Mouse (Mus musculus): ENCODE results near the gene Eva1b. TPM values are rescaled to one million over a fixed set of nuclear protein-coding genes. Genes with fewer than 3 reads are reported as not detected.
"Not testable (repeated sequence)": the region's sequence is repeated elsewhere in the genome, so short reads cannot be mapped to it uniquely, and the experiment has no call there.

Eva1b gene
- polyA plus RNA-seq, 1 experiment: 9.0 TPM

- Histone ChIP-seq H3K4me1 (ENCODE audit: control insufficient read depth, insufficient read depth, low read length) (no peaks in the 10 kb centered on the region), H3K4me3 (replicated peaks; ENCODE audit: insufficient read depth, low read depth, low read length) (no peak overlapping the region), H3K27me3 (ENCODE audit: control insufficient read depth, insufficient read depth, low read length) (no peaks in the 10 kb centered on the region), H3K27ac (ENCODE audit: insufficient read depth, low read length) (no peak overlapping the region)
- DNase-seq: no peak
- 82% methylated on average over 5 of the region's 5 CpGs for WGBS
- TF ChIP-seq CTCF (IDR thresholded peaks at IDR 0.05; ENCODE audit: borderline replicate concordance, insufficient read depth, low read depth, low read length): no peak
- TF ChIP-seq POLR2A (IDR thresholded peaks at IDR 0.05; ENCODE audit: borderline replicate concordance, insufficient read depth, low read length): no peak
Measured at GRCm38 (mm10) chr4:126173800-126174199, 26.3 kb downstream of the Eva1b start.

- peak in 1 of 2 experiments; percentile 1 for DNase-seq
- H3K4me1 ChIP-seq (ENCODE audit: control insufficient read depth, insufficient read depth, low read length); H3K27me3 ChIP-seq (ENCODE audit: control insufficient read depth, insufficient read depth, low read length); H3K4me3 ChIP-seq (replicated peaks; ENCODE audit: insufficient read depth, low read depth, low read length); H3K27ac ChIP-seq (ENCODE audit: insufficient read depth, low read length): not testable (repeated sequence)
- WGBS: 92% methylated on average over 7 of the region's 7 CpGs
Measured at GRCm38 (mm10) chr4:126175980-126176379, 28.4 kb downstream of the Eva1b start.

- H3K27me3 ChIP-seq (ENCODE audit: control insufficient read depth, insufficient read depth, low read length): no peaks in the 10 kb centered on the region
- DNase-seq: peak; percentile 53 to 62
- no peak overlapping the region for H3K27ac ChIP-seq (ENCODE audit: insufficient read depth, low read length)
- whole genome bisulfite sequencing: 43% methylated on average over 7 of the region's 7 CpGs
- peaks cover 2% of the 10 kb centered on the region; the same call in 1 of the 2 replicates for H3K4me1 ChIP-seq (ENCODE audit: control insufficient read depth, insufficient read depth, low read length)
- H3K4me3 ChIP-seq (replicated peaks; ENCODE audit: insufficient read depth, low read depth, low read length): no peak overlapping the region
- TF ChIP-seq CTCF (IDR thresholded peaks at IDR 0.05; ENCODE audit: borderline replicate concordance, insufficient read depth, low read depth, low read length) (peak; percentile 96), POLR2A (IDR thresholded peaks at IDR 0.05; ENCODE audit: borderline replicate concordance, insufficient read depth, low read length) (no peak)
Measured at GRCm38 (mm10) chr4:126181170-126181957, 33.8 kb downstream of the Eva1b start.

GRCm38 (mm10) chr4:126183034-126183433 is 35.5 kb downstream of the Eva1b start:
- Histone ChIP-seq H3K4me3 (replicated peaks; ENCODE audit: insufficient read depth, low read depth, low read length) (no peak overlapping the region), H3K27me3 (ENCODE audit: control insufficient read depth, insufficient read depth, low read length) (no peaks in the 10 kb centered on the region), H3K4me1 (ENCODE audit: control insufficient read depth, insufficient read depth, low read length) (peaks cover 2% of the 10 kb centered on the region; the same call in 1 of the 2 replicates), H3K27ac (ENCODE audit: insufficient read depth, low read length) (no peak overlapping the region)
- TF ChIP-seq CTCF (IDR thresholded peaks at IDR 0.05; ENCODE audit: borderline replicate concordance, insufficient read depth, low read depth, low read length) (no peak), POLR2A (IDR thresholded peaks at IDR 0.05; ENCODE audit: borderline replicate concordance, insufficient read depth, low read length) (no peak)
- no peak for DNase-seq
- WGBS: 55% methylated on average over 5 of the region's 5 CpGs

- TF ChIP-seq POLR2A (IDR thresholded peaks at IDR 0.05; ENCODE audit: borderline replicate concordance, insufficient read depth, low read length) (no peak), CTCF (IDR thresholded peaks at IDR 0.05; ENCODE audit: borderline replicate concordance, insufficient read depth, low read depth, low read length) (no peak)
- peaks cover 2% of the 10 kb centered on the region; the same call in 1 of the 2 replicates for H3K4me1 ChIP-seq (ENCODE audit: control insufficient read depth, insufficient read depth, low read length)
- WGBS: 70% methylated on average over 3 of the region's 3 CpGs
- H3K27ac ChIP-seq (ENCODE audit: insufficient read depth, low read length): no peak overlapping the region
- no peaks in the 10 kb centered on the region for H3K27me3 ChIP-seq (ENCODE audit: control insufficient read depth, insufficient read depth, low read length)
- no peak overlapping the region for H3K4me3 ChIP-seq (replicated peaks; ENCODE audit: insufficient read depth, low read depth, low read length)
- DNase-seq: no peak
Measured at GRCm38 (mm10) chr4:126187096-126187495, 39.6 kb downstream of the Eva1b start.

GRCm38 (mm10) chr4:126190636-126191035 is 43.1 kb downstream of the Eva1b start:
- DNase-seq: no peak
- H3K4me3 ChIP-seq (replicated peaks; ENCODE audit: insufficient read depth, low read depth, low read length): no peak overlapping the region
- WGBS: 85% methylated on average over 2 of the region's 2 CpGs

GRCm38 (mm10) chr4:126194216-126194615 is 46.7 kb downstream of the Eva1b start:
- Histone ChIP-seq H3K4me3 (replicated peaks; ENCODE audit: insufficient read depth, low read depth, low read length) (no peak overlapping the region), H3K27ac (ENCODE audit: insufficient read depth, low read length) (no peak overlapping the region), H3K27me3 (ENCODE audit: control insufficient read depth, insufficient read depth, low read length) (no peaks in the 10 kb centered on the region), H3K4me1 (ENCODE audit: control insufficient read depth, insufficient read depth, low read length) (no peaks in the 10 kb centered on the region)
- no peak for TF ChIP-seq CTCF (IDR thresholded peaks at IDR 0.05; ENCODE audit: borderline replicate concordance, insufficient read depth, low read depth, low read length)
- no peak for TF ChIP-seq POLR2A (IDR thresholded peaks at IDR 0.05; ENCODE audit: borderline replicate concordance, insufficient read depth, low read length)
- no peak for DNase-seq

More at GRCm38 (mm10) chr4:126190636-126191035, 43.1 kb downstream of the Eva1b start:
- Histone ChIP-seq H3K27ac (ENCODE audit: insufficient read depth, low read length) (no peak overlapping the region), H3K4me1 (ENCODE audit: control insufficient read depth, insufficient read depth, low read length) (no peaks in the 10 kb centered on the region; the same call in 1 of the 2 replicates), H3K27me3 (ENCODE audit: control insufficient read depth, insufficient read depth, low read length) (no peaks in the 10 kb centered on the region)
- TF ChIP-seq CTCF (IDR thresholded peaks at IDR 0.05; ENCODE audit: borderline replicate concordance, insufficient read depth, low read depth, low read length): no peak
- TF ChIP-seq POLR2A (IDR thresholded peaks at IDR 0.05; ENCODE audit: borderline replicate concordance, insufficient read depth, low read length): no peak

- Histone ChIP-seq H3K27me3 (ENCODE audit: control insufficient read depth, insufficient read depth, low read length) (no peaks in the 10 kb centered on the region), H3K27ac (ENCODE audit: insufficient read depth, low read length) (no peak overlapping the region), H3K4me3 (replicated peaks; ENCODE audit: insufficient read depth, low read depth, low read length) (no peak overlapping the region), H3K4me1 (ENCODE audit: control insufficient read depth, insufficient read depth, low read length) (peaks cover 3% of the 10 kb centered on the region)
- 82% methylated on average over 4 of the region's 4 CpGs for WGBS
- DNase-seq: no peak
- TF ChIP-seq POLR2A (IDR thresholded peaks at IDR 0.05; ENCODE audit: borderline replicate concordance, insufficient read depth, low read length) (no peak), CTCF (IDR thresholded peaks at IDR 0.05; ENCODE audit: borderline replicate concordance, insufficient read depth, low read depth, low read length) (no peak)
Measured at GRCm38 (mm10) chr4:126194916-126195315, 47.4 kb downstream of the Eva1b start.

All from cerebellum, adult 2 months (tissue).